Mouse (Mus musculus): ENCODE measurements around the gene Rsph6a. TPM values are rescaled to one million over a fixed set of nuclear protein-coding genes. Genes with fewer than 3 reads are reported as not detected.

Rsph6a gene
- total RNA-seq (2021): not detected

GRCm38 (mm10) chr7:19054047-19054776 is at the start of gene Rsph6a:
TSS of gene Rsph6a (plus strand) at chr7:19054690.
- peak; percentile 74 for DNase-seq

- DNase-seq: no peak
These were observed 48.9 kb upstream of the Rsph6a start for GRCm38 (mm10) chr7:19005417-19006121.

GRCm38 (mm10) chr7:19006476-19006875 is 48.0 kb upstream of the Rsph6a start:
- peak; percentile 92 for DNase-seq

- peak; percentile 2 for DNase-seq
These were observed 47.2 kb upstream of the Rsph6a start for GRCm38 (mm10) chr7:19007026-19007977.

- DNase-seq: no peak
These were observed 43.9 kb upstream of the Rsph6a start for GRCm38 (mm10) chr7:19010581-19010980.

- DNase-seq: peak; percentile 70
These were observed 42.4 kb upstream of the Rsph6a start for GRCm38 (mm10) chr7:19012025-19012621.

- no peak for DNase-seq
These were observed 41.6 kb upstream of the Rsph6a start for GRCm38 (mm10) chr7:19012882-19013281.

GRCm38 (mm10) chr7:19014452-19014851 is 40.0 kb upstream of the Rsph6a start:
- DNase-seq: peak; percentile 11

- no peak for DNase-seq
These were observed 38.4 kb upstream of the Rsph6a start for GRCm38 (mm10) chr7:19016042-19016441.

- no peak for DNase-seq
These were observed 36.6 kb upstream of the Rsph6a start for GRCm38 (mm10) chr7:19017909-19018308.

- DNase-seq: no peak
These were observed 33.4 kb upstream of the Rsph6a start for GRCm38 (mm10) chr7:19021048-19021447.

- DNase-seq: peak; percentile 17
These were observed 32.1 kb upstream of the Rsph6a start for GRCm38 (mm10) chr7:19022189-19022958.

GRCm38 (mm10) chr7:19023357-19023814 is 31.1 kb upstream of the Rsph6a start, which contains the start of gene Foxa3:
TSS of gene Foxa3 (minus strand) at chr7:19023538.
- peak; percentile 58 for DNase-seq

- DNase-seq: peak; percentile 97
These were observed 30.4 kb upstream of the Rsph6a start, which contains the start of gene Sympk for GRCm38 (mm10) chr7:19024096-19024506. TSS of gene Sympk (plus strand) at chr7:19024377.

- no peak for DNase-seq
These were observed 29.8 kb upstream of the Rsph6a start for GRCm38 (mm10) chr7:19024581-19025255.

- DNase-seq: no peak
These were observed 26.4 kb upstream of the Rsph6a start for GRCm38 (mm10) chr7:19028067-19028466.

- DNase-seq: peak; percentile 71
These were observed 25.3 kb upstream of the Rsph6a start for GRCm38 (mm10) chr7:19029084-19029653.

- DNase-seq: no peak
These were observed 22.8 kb upstream of the Rsph6a start for GRCm38 (mm10) chr7:19031641-19032040.

- DNase-seq: no peak
These were observed 9.9 kb upstream of the Rsph6a start for GRCm38 (mm10) chr7:19044616-19045015.
